Mouse (Mus musculus): Measurements from ENCODE around the gene Auts2.
A peak's percentile ranks its signal among the peaks of the same experiment; 100 is the strongest.

Auts2 gene

GRCm38 (mm10) chr5:131875976-131876375 is 667.2 kb downstream of the Auts2 start:
- DNase-seq = no peak

GRCm38 (mm10) chr5:131873116-131873515 is 670.0 kb downstream of the Auts2 start:
- no peak for DNase-seq

- no peak for DNase-seq
These were observed 673.2 kb downstream of the Auts2 start for GRCm38 (mm10) chr5:131869711-131870499.

GRCm38 (mm10) chr5:131865200-131865599 is 677.9 kb downstream of the Auts2 start:
- DNase-seq = no peak

GRCm38 (mm10) chr5:131857976-131858375 is 685.2 kb downstream of the Auts2 start:
- DNase-seq = no peak

GRCm38 (mm10) chr5:131855358-131855757 is 687.8 kb downstream of the Auts2 start:
- DNase-seq = no peak

- no peak for DNase-seq
These were observed 691.3 kb downstream of the Auts2 start for GRCm38 (mm10) chr5:131851597-131852453.

- DNase-seq = no peak
These were observed 692.4 kb downstream of the Auts2 start for GRCm38 (mm10) chr5:131850632-131851335.

- no peak for DNase-seq
These were observed 693.5 kb downstream of the Auts2 start for GRCm38 (mm10) chr5:131849644-131850043.

- no peak for DNase-seq
These were observed 698.7 kb downstream of the Auts2 start for GRCm38 (mm10) chr5:131844519-131844800.

- DNase-seq = no peak
These were observed 699.2 kb downstream of the Auts2 start for GRCm38 (mm10) chr5:131843766-131844518.

GRCm38 (mm10) chr5:131839657-131840315 is 703.4 kb downstream of the Auts2 start:
- no peak for DNase-seq

- DNase-seq = no peak
These were observed 704.1 kb downstream of the Auts2 start for GRCm38 (mm10) chr5:131839023-131839422.

GRCm38 (mm10) chr5:131838064-131838463 is 705.1 kb downstream of the Auts2 start:
- DNase-seq = no peak

GRCm38 (mm10) chr5:131836014-131836735 is 707.0 kb downstream of the Auts2 start:
- no peak for DNase-seq

GRCm38 (mm10) chr5:131832891-131833876 is 710.0 kb downstream of the Auts2 start:
- no peak for DNase-seq

GRCm38 (mm10) chr5:131830111-131830510 is 713.0 kb downstream of the Auts2 start:
- no peak for DNase-seq

GRCm38 (mm10) chr5:131829248-131829647 is 713.9 kb downstream of the Auts2 start:
- peak; percentile 27 for DNase-seq

- no peak for DNase-seq
These were observed 714.5 kb downstream of the Auts2 start for GRCm38 (mm10) chr5:131828607-131829006.

Measured in thymus, postnatal 4 days (tissue).